Comparison of ENCODE assay signal across 8 mouse cellular contexts in the genomic region with DNA sequence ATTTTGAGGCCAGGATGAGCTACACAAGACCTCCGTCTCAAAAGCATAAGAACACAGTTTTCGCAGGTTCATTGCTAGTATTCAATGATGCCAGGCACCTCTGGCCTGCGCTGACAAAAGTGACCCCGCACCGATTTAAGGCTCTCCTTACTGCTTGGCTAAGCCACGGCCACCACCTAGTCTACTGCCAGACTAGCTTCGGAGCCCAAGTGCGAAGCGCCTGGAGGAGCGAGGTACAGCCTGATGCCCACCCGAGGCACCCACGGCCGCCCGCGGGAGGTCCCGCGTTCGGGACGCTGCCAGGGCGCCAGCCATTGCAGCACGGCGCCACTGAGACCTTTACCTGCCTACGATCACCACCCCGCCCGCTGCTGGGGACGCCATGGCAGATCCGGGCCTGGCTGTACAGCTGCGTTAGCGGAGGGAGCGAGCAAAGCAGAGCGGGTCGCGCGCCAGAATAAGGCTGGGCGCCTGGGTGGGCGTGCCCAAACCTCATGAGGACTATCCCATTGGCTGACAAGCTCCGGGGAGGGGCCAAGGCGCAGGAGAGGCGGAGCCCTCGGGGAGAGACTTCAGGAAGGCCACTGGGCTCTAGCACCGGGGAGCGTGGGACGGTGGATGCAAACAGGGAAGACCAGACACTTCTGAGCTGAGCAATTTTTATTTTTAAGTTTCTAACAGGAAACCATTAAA. TPM values are rescaled to one million over a fixed set of nuclear protein-coding genes. Genes with fewer than 3 reads are reported as not detected.
DNase-seq lines count a peak whose midpoint lies in the region; ATAC-seq lines count a peak whose summit lies in the region.

A gene (minus strand): TSS at position 465 of the 693 bp plus-strand sequence.

- H3K9ac ChIP-seq in hindbrain, embryonic 11.5 days (ENCODE audit: low read depth, low read length), result peak within 1 kb of the TSS; percentile 67

- H3K4me1 ChIP-seq in hindbrain, embryonic 11.5 days (replicated peaks; ENCODE audit: control insufficient read depth, insufficient read depth, low read length), result 0 out of 2 replicates have a peak, but pooled peaks cover 2% of the 10 kb centered on the region

- H3K27me3 ChIP-seq in hindbrain, embryonic 11.5 days (ENCODE audit: control insufficient read depth, insufficient read depth, low read length), result peaks cover 8% of the 10 kb centered on the region; the same call in 1 of the 2 replicates

- peak; percentile 99 for ATAC-seq in hindbrain, embryonic 11.5 days (ENCODE audit: low FRiP score)

- no peak within 1 kb of the TSS for H3K27ac ChIP-seq in hindbrain, embryonic 11.5 days (ENCODE audit: low read depth, low read length)

- H3K4me2 ChIP-seq in hindbrain, embryonic 11.5 days (replicated peaks; ENCODE audit: low read depth, low read length), result peak within 1 kb of the TSS; percentile 85

- DNase-seq in Muller cell, postnatal 12 days (ENCODE audit: inconsistent ontology term), result peak; percentile 98
- peak; percentile 95 for DNase-seq in cerebellum, adult 9-11 months
- peak; percentile 91 to 95 for DNase-seq in frontal cortex, adult 2 months (ENCODE audit: extremely low spot score in 1 of 2, low spot score in 1 of 2)
- peak; percentile 95 for DNase-seq in hindbrain, embryonic 11.5 days (ENCODE audit: low spot score)
- peak; percentile 93 to 94 for DNase-seq in layer of hippocampus, postnatal 10 days (ENCODE audit: low spot score in 2 of 2)
- peak; percentile 99 for DNase-seq in lung, postnatal 10 days
- peak; percentile 97 for DNase-seq in ovary, postnatal 36 days (ENCODE audit: low spot score)
- peak; percentile 99 for DNase-seq in thymus, postnatal 25 days

- no peaks in the 10 kb centered on the region for H3K9me3 ChIP-seq in hindbrain, embryonic 11.5 days (ENCODE audit: control insufficient read depth, low read length)

- 2% methylated on average over 43 of the region's 43 CpGs for WGBS in hindbrain, embryonic 11.5 days

- peak within 1 kb of the TSS; percentile 59 for H3K4me3 ChIP-seq in hindbrain, embryonic 11.5 days (ENCODE audit: low read depth, low read length)

- no peaks in the 10 kb centered on the region for H3K36me3 ChIP-seq in hindbrain, embryonic 11.5 days (ENCODE audit: control insufficient read depth, insufficient read depth, low read length)

RNA-seq across cellular contexts. Expression of the gene that starts here (rescaled TPM):
- polyA plus RNA-seq in frontal cortex, adult 2 months (2012; rRNA removed), result 27.9 and 32.0 TPM in 2 replicates
- 8.8 and 9.9 TPM in 2 replicates for polyA plus RNA-seq in hindbrain, embryonic 11.5 days (2014; fragmentation: Nextera tagmentation; extraction: Ambion mirVana)
- total RNA-seq in layer of hippocampus, postnatal 10 days (2021), result 10 to 100 TPM; 24.6 to 26.1 TPM
